Mouse (Mus musculus): ENCODE results near the gene Myh7b.

GRCm38 (mm10) chr2:155633731-155634130 lies 22.7 kb downstream of the Myh7b start:
- TF ChIP-seq POLR2A (IDR thresholded peaks at IDR 0.05; ENCODE audit: borderline replicate concordance, extremely low read depth, insufficient read depth, insufficient read length, poor library complexity, severe bottlenecking) = no peak
- TF ChIP-seq CTCF (IDR thresholded peaks at IDR 0.05; ENCODE audit: borderline replicate concordance, extremely low read depth, insufficient read depth, insufficient read length) = no peak
